Mouse (Mus musculus): ENCODE data around the gene Ccdc189.

Gene Ccdc189

DNA sequence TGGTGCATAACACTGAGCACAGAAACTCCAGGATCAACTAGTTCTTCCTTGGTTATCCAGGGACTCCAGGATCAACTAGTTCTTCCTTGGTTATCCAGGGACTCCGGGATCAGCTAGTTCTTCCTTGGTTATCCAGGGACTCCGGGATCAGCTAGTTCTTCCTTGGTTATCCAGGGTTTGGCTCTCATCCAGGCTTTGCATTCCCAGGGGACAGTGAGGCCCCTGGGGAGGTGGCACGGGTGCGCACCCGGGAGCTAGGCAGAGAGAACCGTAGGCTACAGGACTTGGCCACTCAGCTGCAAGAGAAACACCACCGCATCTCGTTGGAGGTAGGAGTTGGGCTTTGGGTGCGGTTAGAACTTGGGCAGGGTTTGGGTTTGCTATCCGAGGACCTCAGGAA is 2.7 kb upstream of the Ccdc189 start:
- in situ Hi-C loops (cut with MboI) = no loop called here

DNA sequence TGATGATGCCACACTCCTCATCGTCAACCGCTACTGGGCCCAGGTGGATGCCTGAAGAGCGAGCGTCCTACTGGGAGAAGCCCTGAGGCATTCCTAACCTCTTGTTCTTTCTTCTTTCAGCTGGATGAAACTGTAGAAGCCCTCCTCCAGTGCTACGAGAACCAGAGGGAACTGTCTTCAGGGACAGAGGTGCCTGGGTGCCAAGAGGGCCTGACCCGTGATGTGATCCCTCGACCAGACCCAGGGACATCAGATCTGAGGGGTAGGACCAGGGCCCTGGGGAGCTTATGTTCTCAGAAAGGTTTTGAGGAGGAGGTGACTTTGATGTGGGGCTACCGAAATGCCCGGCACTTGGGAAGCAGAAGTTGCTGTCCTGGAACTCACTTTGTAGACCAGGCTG is 1.2 kb upstream of the Ccdc189 start:
- in situ Hi-C loops (cut with MboI) = no loop called here

DNA sequence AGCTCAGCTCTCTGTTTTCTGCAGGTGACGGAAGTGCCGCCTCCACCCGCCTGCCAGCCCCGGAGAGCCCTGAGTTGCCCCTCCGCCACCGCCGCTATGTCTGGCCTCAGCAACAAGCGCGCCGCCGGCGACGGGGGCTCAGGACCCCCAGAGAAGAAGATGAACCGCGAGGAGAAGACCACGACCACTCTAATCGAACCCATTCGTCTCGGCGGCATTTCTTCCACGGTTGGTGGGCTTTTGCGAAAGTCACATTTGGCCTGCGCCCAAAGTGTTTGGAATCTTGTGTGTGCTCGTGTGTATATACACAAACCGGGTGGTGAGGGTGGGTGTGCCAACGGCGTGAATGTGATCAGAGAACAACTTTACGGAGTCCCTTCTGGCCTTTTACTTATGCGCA is 506 bp upstream of the Ccdc189 start:
- in situ Hi-C loops (cut with MboI) = no loop called here

DNA sequence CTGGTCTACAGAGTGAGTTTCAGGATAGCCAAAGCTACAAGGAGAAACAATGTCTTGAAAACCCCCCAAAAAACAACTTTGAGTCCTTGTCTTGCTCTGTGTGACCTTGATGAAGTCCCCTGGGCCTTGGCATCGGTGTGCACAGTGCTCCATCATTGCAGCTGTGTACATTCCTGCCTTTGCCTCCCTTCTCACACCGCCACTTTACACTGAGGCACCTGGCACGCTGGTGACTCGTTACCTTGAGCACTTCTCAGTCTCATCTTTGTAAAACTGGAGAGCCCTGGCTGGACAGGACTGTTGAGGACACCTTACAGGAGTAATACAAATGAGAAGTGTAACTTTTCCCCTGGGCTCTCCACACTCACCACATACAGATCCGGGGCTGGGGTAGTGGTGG is 1.2 kb downstream of the Ccdc189 start:
- in situ Hi-C loops (cut with MboI) = no loop called here

DNA sequence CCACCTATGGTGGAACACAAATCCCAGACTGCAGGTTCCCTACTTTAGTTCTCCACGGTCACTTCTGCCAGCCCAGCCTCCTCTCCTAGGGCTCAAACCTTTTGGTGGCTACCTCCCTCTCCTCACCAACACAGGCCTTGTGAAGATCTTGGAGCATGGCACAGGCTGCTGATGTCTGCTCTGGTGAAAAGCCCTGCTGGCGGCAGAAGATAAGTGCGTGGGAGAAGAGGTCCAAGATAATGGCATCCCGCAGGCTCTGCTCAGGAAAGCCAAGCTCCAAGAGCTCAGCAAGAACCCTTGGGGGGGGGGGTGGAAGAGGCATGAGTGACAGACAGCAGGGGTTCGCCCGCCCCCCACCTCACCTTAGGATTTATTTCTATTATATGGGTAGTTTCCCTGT is 2.2 kb downstream of the Ccdc189 start:
- in situ Hi-C loops (cut with MboI) = no loop called here

DNA sequence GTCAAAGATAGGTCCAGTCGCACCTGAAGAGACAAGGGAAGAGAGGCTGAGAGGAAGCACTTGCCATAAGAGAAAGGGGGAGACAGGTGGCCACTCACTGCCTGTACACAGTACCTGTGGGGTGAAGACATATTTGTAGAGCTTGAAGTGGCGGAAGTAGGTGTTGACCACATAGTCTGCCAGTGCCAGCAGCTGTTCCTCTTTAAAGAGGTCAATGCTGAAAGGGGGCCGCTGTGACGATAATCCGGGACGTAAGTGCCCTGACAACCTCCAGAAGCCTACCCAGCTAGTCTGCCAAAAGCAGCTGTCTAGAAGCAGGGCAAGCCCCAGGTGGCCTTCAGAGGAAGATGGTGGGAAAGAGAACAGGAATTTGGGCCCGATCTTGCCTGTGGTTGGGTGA is 3.4 kb downstream of the Ccdc189 start:
- in situ Hi-C loops (cut with MboI) = no loop called here

DNA sequence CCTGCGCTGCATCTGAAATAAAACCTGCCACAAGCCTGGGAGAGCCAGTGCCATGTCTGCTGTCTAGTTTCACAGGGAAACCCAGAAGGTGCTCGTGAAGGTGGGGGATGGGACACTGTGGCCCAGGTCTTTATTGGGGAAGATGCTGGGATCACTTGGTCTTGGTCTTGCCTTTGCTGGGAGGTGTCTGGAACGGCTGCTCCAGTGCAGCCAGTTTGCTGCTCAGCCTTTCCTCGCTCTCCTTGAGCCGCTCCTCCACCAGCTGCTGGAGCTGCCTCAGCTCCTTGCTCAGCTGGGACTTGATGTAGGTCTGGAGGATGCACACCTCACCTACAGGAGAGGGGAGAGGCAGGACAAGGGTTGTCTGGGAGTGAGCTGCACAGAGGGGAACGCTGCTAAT is 5.1 kb downstream of the Ccdc189 start:
- in situ Hi-C loops (cut with MboI) = no loop called here

DNA sequence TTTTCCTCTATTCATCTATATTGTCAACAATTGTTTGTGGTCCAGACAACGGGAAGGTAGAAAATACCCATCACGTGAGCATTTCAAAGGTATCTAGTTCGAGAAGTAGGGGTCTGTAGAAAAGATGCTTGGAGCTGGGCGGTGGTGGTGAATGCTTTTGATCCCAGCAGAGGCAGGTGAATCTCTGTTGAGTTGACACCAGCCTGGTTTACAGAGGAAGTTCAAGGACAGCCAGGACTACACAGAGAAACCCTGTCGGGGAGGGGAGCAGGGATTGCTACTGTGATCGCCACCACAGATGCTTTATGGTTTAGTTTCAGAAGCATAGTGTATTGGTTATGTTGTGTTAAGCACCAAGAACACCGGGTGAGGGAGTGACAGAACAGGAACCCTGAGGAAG is 14.3 kb downstream of the Ccdc189 start:
- in situ Hi-C loops (cut with MboI) = no loop called here

DNA sequence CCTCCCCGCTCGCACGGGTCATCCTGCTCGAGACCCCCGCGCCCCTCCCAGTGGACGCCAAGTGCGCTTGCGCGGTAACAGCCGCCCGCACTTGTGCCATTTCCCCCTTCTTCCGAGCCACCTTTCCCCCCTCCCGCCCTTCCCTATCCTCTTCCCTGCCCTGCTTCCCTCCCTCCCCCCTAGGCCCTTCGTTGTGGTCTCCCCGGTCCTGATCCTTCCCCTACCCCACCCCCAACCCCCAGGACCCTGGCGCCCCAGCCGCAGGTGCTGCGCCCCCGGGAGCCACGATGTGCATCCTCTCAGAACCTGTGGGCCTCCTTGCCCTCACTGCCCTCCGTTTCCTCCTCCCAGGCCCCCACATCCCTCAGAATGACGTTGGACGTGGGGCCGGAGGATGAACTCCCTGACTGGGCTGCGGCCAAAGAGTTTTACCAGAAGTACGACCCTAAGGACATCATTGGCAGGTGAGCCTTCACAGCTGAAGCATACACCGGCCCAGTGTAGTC is 14.8 kb downstream of the Ccdc189 start:
- in situ Hi-C loops (cut with MboI) = no loop called here

DNA sequence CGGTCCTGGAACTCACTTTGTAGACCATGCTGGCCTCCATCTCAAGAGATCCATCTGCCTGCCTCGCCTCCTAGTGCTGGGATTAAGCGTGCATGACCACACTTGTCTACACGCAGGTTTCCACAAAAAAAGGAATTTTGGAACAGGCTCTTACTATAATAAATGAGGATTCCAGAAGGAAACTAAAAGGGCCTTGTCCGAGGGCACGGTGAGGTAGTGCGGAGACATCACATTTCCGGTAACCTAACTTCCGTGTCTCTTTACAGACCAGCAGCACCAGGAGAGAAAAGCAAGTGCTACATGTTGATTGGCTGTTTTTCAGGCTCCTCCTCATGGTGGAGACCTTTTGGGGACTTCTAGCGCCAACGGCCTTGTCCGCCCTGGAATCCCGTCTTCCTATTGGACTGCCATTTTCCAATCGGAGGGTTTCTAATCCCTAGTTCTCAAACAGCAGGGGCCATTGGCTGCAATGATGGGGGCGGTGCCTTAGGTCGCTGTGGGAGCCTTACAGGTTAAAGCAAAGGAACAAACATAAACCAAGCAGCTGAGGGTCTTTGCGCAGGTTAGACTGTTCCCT is 15.4 kb downstream of the Ccdc189 start, which contains the start of gene Phkg2:
Gene Phkg2 (plus strand): TSS at position 446 of the 577 bp plus-strand sequence.
- in situ Hi-C loops (cut with MboI) = no loop called here

DNA sequence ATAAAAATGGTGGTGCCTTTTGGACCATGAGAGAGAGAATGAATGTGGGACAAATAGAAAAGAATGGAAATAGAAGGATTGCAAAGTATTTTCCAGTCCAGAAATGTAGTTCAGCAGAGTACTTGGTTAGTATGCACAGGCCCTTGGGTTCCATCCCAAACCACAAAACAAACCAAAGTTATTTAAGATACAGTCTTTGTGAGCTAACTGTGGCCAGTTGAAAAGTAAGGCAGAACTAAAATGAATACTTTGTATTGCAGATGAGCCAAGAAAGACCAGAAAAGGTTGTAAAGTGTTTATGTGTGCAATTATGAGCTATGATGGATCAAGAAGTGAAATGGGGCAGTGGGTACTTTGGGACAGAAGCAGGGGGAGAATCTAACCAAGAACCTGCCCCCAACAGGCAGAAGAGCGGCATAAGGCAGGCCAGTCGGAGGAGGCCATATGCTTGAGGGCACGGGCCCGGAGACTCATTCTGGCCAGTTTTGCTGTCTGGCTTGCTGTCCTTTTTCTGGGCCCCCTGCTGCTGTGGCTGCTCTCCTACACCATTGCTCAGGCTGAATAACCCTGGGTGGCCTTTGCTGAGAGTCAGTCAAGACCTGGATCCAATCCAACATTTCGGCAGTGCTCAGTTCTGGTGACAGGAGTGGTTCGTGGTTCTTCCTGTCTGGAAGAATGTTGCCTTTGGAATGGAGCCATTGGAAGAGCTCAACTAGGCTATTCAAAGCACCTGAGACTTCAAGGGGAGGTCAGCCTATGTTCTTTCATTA is 23.8 kb downstream of the Ccdc189 start:
- in situ Hi-C loops (cut with MboI) = no loop called here

DNA sequence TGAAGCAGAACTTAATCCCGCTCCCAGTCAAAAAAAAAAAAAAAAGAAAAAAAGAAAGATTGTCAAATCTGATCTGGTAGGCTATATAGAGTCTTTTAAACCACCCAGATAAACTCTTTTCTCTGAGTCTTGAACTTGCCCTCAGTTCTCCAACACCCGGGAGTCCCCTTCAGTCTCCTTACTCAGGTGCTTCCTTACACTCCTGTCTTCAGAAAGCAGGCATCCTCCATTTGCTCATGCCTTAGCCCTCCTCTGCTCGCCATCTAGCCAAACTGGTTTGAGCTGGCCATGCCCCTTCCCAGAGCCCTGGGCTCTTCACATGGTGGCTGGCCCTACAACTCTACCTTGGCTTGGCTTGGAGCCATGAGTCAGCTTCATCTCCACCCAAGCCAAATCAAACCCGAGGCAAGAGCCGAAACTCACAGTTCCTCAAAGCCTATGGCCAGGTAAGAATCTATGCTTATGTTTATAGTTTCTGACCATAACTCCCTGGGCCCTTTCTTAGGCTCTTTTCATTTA is 27.0 kb downstream of the Ccdc189 start, which contains the start of gene Tmem265:
Gene Tmem265 (plus strand): TSS at position 51 of the 519 bp plus-strand sequence.
- in situ Hi-C loops (cut with MboI) = no loop called here

DNA sequence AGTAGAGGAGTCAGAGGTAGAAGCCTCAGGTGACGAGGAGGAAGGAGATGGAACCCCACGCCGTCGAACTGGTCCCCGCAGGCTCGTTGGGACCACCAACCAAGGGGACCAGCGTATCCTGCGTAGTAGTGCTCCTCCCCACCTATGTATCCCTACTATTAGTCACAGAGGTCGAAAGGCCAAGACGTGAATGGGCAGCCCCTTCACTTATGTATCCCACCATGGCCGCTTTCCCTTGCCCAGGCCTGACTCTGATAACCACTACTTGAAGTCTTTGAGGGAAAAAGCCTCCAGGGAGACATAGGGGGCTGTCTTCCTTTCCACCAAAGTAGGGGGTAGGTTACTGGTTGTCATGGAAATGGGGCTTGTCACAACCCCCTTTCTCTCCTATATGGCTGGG is 27.8 kb downstream of the Ccdc189 start:
- in situ Hi-C loops (cut with MboI) = no loop called here

DNA sequence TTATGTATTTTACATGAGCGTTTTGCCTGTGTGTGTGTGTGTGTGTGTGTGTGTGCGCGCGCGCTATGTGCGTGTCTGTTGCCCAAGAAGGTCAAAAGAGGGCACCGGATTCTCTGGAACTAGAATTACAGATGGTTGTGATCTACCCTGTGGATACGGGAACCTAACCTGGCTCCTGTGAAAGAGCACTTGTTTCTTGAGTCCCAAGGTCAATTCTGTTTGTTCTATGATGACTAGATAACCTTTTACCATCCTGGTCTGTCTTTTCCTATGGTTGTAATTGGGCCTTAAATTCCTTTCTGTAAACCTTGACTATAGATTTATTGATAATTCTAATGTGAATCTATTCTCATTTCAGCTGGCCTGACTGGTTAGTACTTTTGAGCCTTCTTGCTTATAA is 36.8 kb downstream of the Ccdc189 start:
- in situ Hi-C loops (cut with MboI) = no loop called here

DNA sequence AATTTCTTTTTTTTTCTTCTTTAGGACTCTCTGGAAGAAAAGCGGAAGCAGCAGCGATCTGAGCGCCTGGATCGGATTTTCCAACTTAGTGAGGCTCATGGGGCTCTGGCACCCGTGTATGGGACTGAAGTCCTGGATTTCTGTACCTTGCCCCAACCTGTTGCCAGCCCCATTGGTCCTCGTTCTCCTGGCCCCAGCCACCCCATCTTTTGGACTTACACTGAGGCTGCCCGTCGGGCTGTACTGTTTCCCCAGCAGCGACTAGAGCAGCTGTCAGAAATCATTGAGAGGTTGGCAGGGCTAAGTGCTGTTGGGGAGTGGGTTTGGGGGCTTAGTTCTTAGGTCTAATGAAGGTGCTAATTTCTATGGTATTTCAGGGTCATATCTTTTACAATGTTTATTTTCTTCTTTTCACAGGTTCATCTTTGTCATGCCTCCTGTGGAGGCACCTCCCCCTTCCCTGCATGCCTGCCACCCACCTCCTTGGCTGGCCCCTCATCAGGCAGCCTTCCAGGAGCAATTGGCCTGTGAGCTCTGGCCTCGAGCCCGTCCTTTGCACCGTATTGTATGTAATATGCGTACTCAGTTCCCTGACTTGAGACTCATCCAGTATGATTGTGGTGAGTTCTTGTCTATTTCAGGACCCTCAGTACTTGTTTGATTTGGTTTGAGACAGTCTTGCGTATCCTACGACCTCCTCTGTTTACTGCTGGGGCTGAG is 39.1 kb downstream of the Ccdc189 start:
- in situ Hi-C loops (cut with MboI) = no loop called here

DNA sequence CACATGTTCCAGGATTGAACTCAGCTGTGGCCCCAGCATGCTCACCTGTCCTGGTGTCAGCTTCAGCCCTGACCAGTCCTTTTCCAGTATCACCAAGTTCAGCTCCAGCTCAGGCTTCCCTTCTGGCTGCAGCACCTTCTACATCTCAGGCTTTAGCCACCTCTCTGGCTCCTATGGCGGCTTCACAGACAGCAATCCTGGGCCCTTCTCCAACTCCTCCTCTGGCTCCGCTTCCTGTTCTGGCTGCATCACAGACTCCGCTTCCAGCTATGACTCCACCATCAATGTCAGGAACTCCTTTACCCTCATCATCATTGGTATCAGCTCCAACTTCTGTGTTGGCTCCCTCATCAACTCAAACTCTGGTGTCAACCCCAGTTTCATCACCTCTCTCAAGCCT is 46.7 kb downstream of the Ccdc189 start:
- in situ Hi-C loops (cut with MboI) = no loop called here
